Mouse (Mus musculus) CH12.LX (cell line): ENCODE data around the gene Mmgt2. TPM values are rescaled to one million over a fixed set of nuclear protein-coding genes. Genes with fewer than 3 reads are reported as not detected.

Experiments
- DNase-seq: peaks from one replicate; pipeline ENCODE4 v3.0.0-alpha.2; 2013; ENCODE audit errors: extremely low read depth
- H3K27ac ChIP-seq: 2 replicates; pipeline ENCODE4 v1.5.1; 2012; ENCODE audit warnings: low read depth, mild to moderate bottlenecking, control low read depth, moderate library complexity; ENCODE audit not compliant: insufficient read depth
- H3K27me3 ChIP-seq: replicated peaks from 2 replicates; pipeline ENCODE3; 2012; ENCODE audit warnings: inconsistent platforms
- H3K36me3 ChIP-seq, 2 experiments: replicated peaks in 1 of 2; 2 replicates each; pipeline versions ENCODE3 to v1.6.1; 2012; ENCODE audit warnings: inconsistent platforms in 1 of 2, low read length in 1 of 2, mild to moderate bottlenecking in 1 of 2, mixed read lengths in 1 of 2, moderate library complexity in 1 of 2; ENCODE audit not compliant: control insufficient read depth in 1 of 2, insufficient read depth in 1 of 2
- H3K4me1 ChIP-seq, 2 experiments: 2 replicates each; pipeline ENCODE4 v1.6.1; 2012; ENCODE audit warnings: inconsistent platforms in 1 of 2, moderate library complexity in 1 of 2; ENCODE audit not compliant: insufficient read depth in 2 of 2, control insufficient read depth in 1 of 2
- H3K4me2 ChIP-seq: 2 replicates; pipeline ENCODE4 v1.6.1; 2012; ENCODE audit warnings: low read depth, mild to moderate bottlenecking, control low read depth; ENCODE audit not compliant: poor library complexity, insufficient read depth, severe bottlenecking
- H3K4me3 ChIP-seq, 3 experiments: fragments of 150-350 bp in 1 of 3; sonication (generic) in 1 of 3; replicated peaks in 1 of 3; 2 replicates each; pipeline versions ENCODE3 to v1.5.1; 2011 to 2012; ENCODE audit warnings: low read depth in 2 of 3, low read length in 2 of 3, mild to moderate bottlenecking in 2 of 3, moderate library complexity in 2 of 3, control low read depth in 1 of 3, improper control_type of control experiment in 1 of 3, inconsistent platforms in 1 of 3, mixed read lengths in 1 of 3; ENCODE audit not compliant: poor library complexity in 1 of 3
- H3K79me2 ChIP-seq: replicated peaks from 2 replicates; pipeline ENCODE4 v1.6.1; 2012; ENCODE audit warnings: mild to moderate bottlenecking, moderate library complexity; ENCODE audit not compliant: control insufficient read depth, poor library complexity, insufficient read depth, severe bottlenecking; ENCODE audit errors: extremely low read depth
- H3K9ac ChIP-seq: 2 replicates; pipeline ENCODE4 v1.6.1; 2012; ENCODE audit warnings: low read depth, mild to moderate bottlenecking, control low read depth, moderate library complexity; ENCODE audit not compliant: insufficient read depth
- H3K9me3 ChIP-seq: replicated peaks from 2 replicates; pipeline ENCODE3; 2012; ENCODE audit warnings: low read length, inconsistent platforms, mixed read lengths
- CHD2 ChIP-seq: IDR thresholded peaks from 2 replicates; pipeline ENCODE4 v1.6.1; 2011; ENCODE audit warnings: low read length, improper control_type of control experiment
- E2F4 ChIP-seq: IDR thresholded peaks from 2 replicates; pipeline ENCODE4 v1.6.1; 2011; ENCODE audit warnings: low read depth, low read length, improper control_type of control experiment; ENCODE audit not compliant: insufficient replicate concordance
- EP300 ChIP-seq: IDR thresholded peaks from 2 replicates; pipeline ENCODE4 v1.6.1; 2011; ENCODE audit warnings: low read length, improper control_type of control experiment
- ETS1 ChIP-seq: conservative IDR thresholded peaks from 2 replicates; pipeline ENCODE4 v1.6.1; 2012; ENCODE audit warnings: low read depth, mild to moderate bottlenecking, inconsistent platforms, low read length, improper control_type of control experiment, moderate library complexity
- HCFC1 ChIP-seq: IDR thresholded peaks from 2 replicates; pipeline ENCODE4 v1.6.1; 2012; ENCODE audit warnings: low read depth, mild to moderate bottlenecking, inconsistent platforms, low read length, improper control_type of control experiment
- JUN ChIP-seq: IDR thresholded peaks from 2 replicates; pipeline ENCODE4 v1.6.1; 2011; ENCODE audit warnings: low read depth, mild to moderate bottlenecking, low read length, improper control_type of control experiment, moderate library complexity; ENCODE audit not compliant: insufficient read depth
- KAT2A ChIP-seq: IDR thresholded peaks from 2 replicates; pipeline ENCODE4 v1.6.1; 2012; ENCODE audit warnings: low read length, improper control_type of control experiment, inconsistent platforms; ENCODE audit not compliant: insufficient replicate concordance
- MEF2A ChIP-seq: IDR thresholded peaks from 2 replicates; pipeline ENCODE4 v1.6.1; 2014; ENCODE audit warnings: low read depth, mild to moderate bottlenecking, inconsistent platforms, low read length, improper control_type of control experiment, borderline replicate concordance
- MYC ChIP-seq: IDR thresholded peaks from 2 replicates; pipeline ENCODE4 v1.6.1; 2011; ENCODE audit warnings: low read depth, mild to moderate bottlenecking, improper control_type of control experiment, low read length
- NRF1 ChIP-seq: IDR thresholded peaks from 2 replicates; pipeline ENCODE4 v1.6.1; 2014; ENCODE audit warnings: low read depth, mild to moderate bottlenecking, inconsistent platforms, low read length, improper control_type of control experiment, moderate library complexity
- RAD21 ChIP-seq: IDR thresholded peaks from 2 replicates; pipeline ENCODE4 v1.6.1; 2011; ENCODE audit warnings: low read depth, mild to moderate bottlenecking, low read length, improper control_type of control experiment, moderate library complexity
- SIN3A ChIP-seq: IDR thresholded peaks from 2 replicates; pipeline ENCODE4 v1.6.1; 2012; ENCODE audit warnings: low read length, improper control_type of control experiment, inconsistent platforms
- TBP ChIP-seq: conservative IDR thresholded peaks from 2 replicates; pipeline ENCODE4 v1.6.1; 2011; ENCODE audit warnings: low read depth, low read length, improper control_type of control experiment
- TCF12 ChIP-seq: IDR thresholded peaks from 2 replicates; pipeline ENCODE4 v1.6.1; 2014; ENCODE audit warnings: low read depth, mild to moderate bottlenecking, inconsistent platforms, low read length, improper control_type of control experiment
- USF2 ChIP-seq: conservative IDR thresholded peaks from 2 replicates; pipeline ENCODE4 v1.6.1; 2011; ENCODE audit warnings: low read depth, low read length, improper control_type of control experiment
- ZC3H11A ChIP-seq: IDR thresholded peaks from 2 replicates; pipeline ENCODE4 v1.6.1; 2012; ENCODE audit warnings: low read depth, mild to moderate bottlenecking, inconsistent platforms, low read length, improper control_type of control experiment
- ZMIZ1 ChIP-seq: IDR thresholded peaks from 2 replicates; pipeline ENCODE4 v1.6.1; 2012; ENCODE audit warnings: low read depth, mild to moderate bottlenecking, inconsistent platforms, low read length, improper control_type of control experiment
- ZNF384 ChIP-seq: IDR thresholded peaks from 2 replicates; pipeline ENCODE4 v1.6.1; 2012; ENCODE audit warnings: low read depth, low read length, improper control_type of control experiment, inconsistent platforms
- dilution Hi-C: fragments of 300-500 bp; cut with MboI; formaldehyde crosslinking; loops from 2 replicates; pipeline ENCODE4 v1.14.3; 2020; ENCODE audit warnings: low sequenced_read_pairs; ENCODE audit not compliant: extremely low pct_unique_long_range_greater_than_20kb, extremely low pct_ligation_motif_present
- in situ Hi-C: fragments of 300-500 bp; cut with MboI; formaldehyde crosslinking; loops from 3 replicates; pipeline ENCODE4 v1.14.3; 2019; ENCODE audit warnings: low sequenced_read_pairs, low pct_ligation_motif_present, low pct_unique_long_range_greater_than_20kb, mixed read lengths
- polyA plus RNA-seq: library from polyadenylated mRNA; unstranded; fragments of >175 nt; gene quantifications from 2 replicates; pipeline ENCODE4 v1.2.1, GENCODE M21; 2012; ENCODE audit warnings: low read depth; ENCODE audit not compliant: insufficient read length
- total RNA-seq, 2 experiments: library from RNA; depleted of rRNA; stranded (reverse); fragments of 300-350 nt in 1 of 2; fragments of >200 nt in 1 of 2; gene quantifications; 2 replicates each; pipeline ENCODE4 v1.2.3; 2012 to 2014

The Mmgt2 gene
- total and polyA plus RNA-seq, 3 experiments: 49.2 to 65.9 (median 60.7) TPM

DNA sequence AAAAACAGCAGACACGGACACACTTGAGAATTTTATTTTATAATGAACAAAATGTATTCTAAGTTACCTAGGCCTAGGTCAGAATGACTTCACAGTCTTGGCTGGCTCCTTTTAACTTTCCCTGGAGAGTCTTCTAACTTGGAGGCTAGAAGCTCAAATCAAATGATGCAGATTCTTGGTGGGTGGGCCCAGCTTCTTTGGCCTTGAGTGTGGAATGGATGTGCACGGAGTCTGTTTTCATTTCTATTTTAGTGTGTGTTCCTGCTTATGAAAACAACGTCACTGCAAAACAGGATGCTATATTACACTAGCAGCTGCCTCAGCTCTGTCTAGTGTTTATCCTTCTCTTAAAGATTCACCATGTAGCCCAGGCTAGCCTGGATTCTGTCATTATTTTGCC, 13.1 kb upstream of the Mmgt2 start:
- Histone ChIP-seq H3K4me1 (peaks cover 0 to 11% of the 10 kb centered on the region in 2 experiments; a peak in 2 of 4 replicates), H3K27me3 (no peaks in the 10 kb centered on the region), H3K36me3 (no peaks in the 10 kb centered on the region), H3K4me2 (no peak overlapping the region), H3K9me3 (no peaks in the 10 kb centered on the region), H3K79me2 (no peaks in the 10 kb centered on the region), H3K9ac (no peak overlapping the region), H3K27ac (no peak overlapping the region), H3K4me3 (no peak overlapping the region)
- in situ Hi-C loops: no loop called here
- TF ChIP-seq TBP (no peak), SIN3A (no peak), HCFC1 (no peak), TCF12 (no peak), ZNF384 (no peak), ZMIZ1 (no peak), E2F4 (no peak), KAT2A (no peak), MYC (no peak), CHD2 (no peak), USF2 (no peak), ZC3H11A (no peak), MEF2A (no peak), NRF1 (no peak), ETS1 (no peak), JUN (no peak), EP300 (no peak)
- DNase-seq: no peak
- dilution Hi-C loops: no loop called here

GRCm38 (mm10) chr11:62636105-62636839, 12.2 kb upstream of the Mmgt2 start:
- Histone ChIP-seq H3K9ac (no peak overlapping the region), H3K27me3 (no peaks in the 10 kb centered on the region), H3K27ac (no peak overlapping the region), H3K36me3 (no peaks in the 10 kb centered on the region), H3K79me2 (no peaks in the 10 kb centered on the region), H3K4me1 (peaks cover 0 to 11% of the 10 kb centered on the region in 2 experiments; a peak in 2 of 4 replicates), H3K4me3 (no peak overlapping the region), H3K9me3 (no peaks in the 10 kb centered on the region), H3K4me2 (no peak overlapping the region)
- dilution Hi-C loops (no loop called here), in situ Hi-C loops (no loop called here)
- no peak for DNase-seq
- TF ChIP-seq RAD21: no peak
